Mouse (Mus musculus) bone marrow, adult 2 months (tissue): ENCODE data around the gene Syt13.

Source experiments
- CTCF ChIP-seq: fragments of 200-500 bp; IDR thresholded peaks from 2 replicates; pipeline ENCODE4 v1.5.1; 2011; ENCODE audit warnings: low read length, control low read depth; ENCODE audit not compliant: control insufficient read depth, insufficient read depth
- POLR2A ChIP-seq: fragments of 200-500 bp; IDR thresholded peaks from 2 replicates; pipeline ENCODE4 v1.6.1; 2011; ENCODE audit warnings: low read depth, mild to moderate bottlenecking, control low read depth, low read length, borderline replicate concordance; ENCODE audit not compliant: control insufficient read depth

DNA sequence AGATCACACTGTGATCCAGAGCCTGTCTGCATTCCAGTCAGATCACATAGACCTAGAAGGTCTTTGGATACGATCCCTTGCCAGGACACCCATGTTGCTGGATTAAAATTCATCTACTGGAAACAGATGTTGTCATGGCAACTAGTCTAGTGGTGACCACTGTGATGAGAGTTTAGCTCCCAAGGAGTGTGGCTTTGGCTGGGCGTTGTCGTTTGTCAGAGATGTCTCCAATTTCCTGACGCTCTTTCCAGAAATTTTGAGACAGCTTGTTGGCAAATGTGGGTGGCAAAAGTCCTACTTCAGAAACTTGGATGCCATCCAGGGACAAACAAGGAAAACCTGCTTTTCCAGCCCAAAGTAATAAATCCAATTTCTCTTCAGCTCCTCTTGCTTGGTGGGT lies 43.7 kb downstream of the Syt13 start:
- TF ChIP-seq POLR2A (no peak), CTCF (no peak)
